Mouse (Mus musculus): ENCODE results near the gene Add1.

GRCm38 (mm10) chr5:34593202-34593727 lies 19.8 kb downstream of the Add1 start:
- TF ChIP-seq CTCF (IDR thresholded peaks at IDR 0.05; ENCODE audit: control insufficient read depth, insufficient read depth, low read length) = no peak
- no peak for TF ChIP-seq POLR2A (IDR thresholded peaks at IDR 0.05; ENCODE audit: borderline replicate concordance, control insufficient read depth, low read depth, low read length)
